Mouse (Mus musculus): ENCODE measurements around the gene Adck1.

- no peak for TF ChIP-seq EP300 (IDR thresholded peaks at IDR 0.05; ENCODE audit: insufficient read depth, low read depth, low read length)
- TF ChIP-seq CTCF (IDR thresholded peaks at IDR 0.05): no peak
- no peak for TF ChIP-seq POLR2A (IDR thresholded peaks at IDR 0.05; ENCODE audit: insufficient read depth, low read depth, low read length)
Observed at GRCm38 (mm10) chr12:88432277-88432676, 71.9 kb downstream of the Adck1 start.
